Mouse (Mus musculus): Measurements from ENCODE around the gene Dtd1. TPM values are rescaled to one million over a fixed set of nuclear protein-coding genes. Genes with fewer than 3 reads are reported as not detected.

The Dtd1 gene
- total and polyA plus RNA-seq, 3 experiments = 32.5 to 36.0 TPM; not detected in 1

DNA sequence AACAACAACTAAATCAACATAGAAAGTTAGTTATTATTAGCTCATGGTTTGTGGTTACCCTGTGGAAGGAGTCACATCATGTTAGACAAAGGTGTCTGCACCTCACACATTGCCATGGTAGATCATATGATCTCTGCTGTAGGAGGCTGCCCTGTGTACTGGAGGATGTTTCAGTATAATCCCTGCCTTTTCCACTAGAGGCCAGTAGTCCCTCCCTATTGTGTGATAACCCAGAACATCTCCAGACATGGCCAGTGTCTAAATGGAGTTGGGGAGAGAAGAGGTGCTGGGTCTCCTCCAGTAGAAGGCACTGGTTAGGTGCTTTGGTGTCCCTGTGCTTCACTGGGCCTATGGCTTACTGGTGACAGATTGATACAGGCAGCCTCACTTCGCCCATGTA lies 125.0 kb downstream of the Dtd1 start:
- Histone ChIP-seq H3K9me3 (replicated peaks; ENCODE audit: insufficient read depth, low read length) (no peaks in the 10 kb centered on the region), H3K9ac (ENCODE audit: control insufficient read depth, low read depth, low read length, poor library complexity, severe bottlenecking) (no peak overlapping the region), H3K4me3 (ENCODE audit: control insufficient read depth in 1 of 2, insufficient read depth in 1 of 2, low read depth in 2 of 2, low read length in 2 of 2) (no peak overlapping the region), H3K36me3 (ENCODE audit: control insufficient read depth in 1 of 2, insufficient read depth in 2 of 2, low read length in 2 of 2) (no peaks in the 10 kb centered on the region), H3K79me2 (ENCODE audit: control insufficient read depth, insufficient read depth, low read length, poor library complexity) (no peaks in the 10 kb centered on the region), H3K27me3 (ENCODE audit: control insufficient read depth in 1 of 2, insufficient read depth in 2 of 2, low read length in 2 of 2) (no peaks in the 10 kb centered on the region), H3K4me1 (ENCODE audit: control insufficient read depth in 1 of 2, insufficient read depth in 2 of 2, low read length in 2 of 2) (no peaks in the 10 kb centered on the region), H3K27ac (ENCODE audit: control insufficient read depth, low read depth, low read length) (no peak overlapping the region)
- TF ChIP-seq CTCF (IDR thresholded peaks at IDR 0.05 in 2 of 3, conservative IDR thresholded peaks at IDR 0.05 in 1 of 3; ENCODE audit: control insufficient read depth in 1 of 3, insufficient read depth in 1 of 3, low read depth in 2 of 3, low read length in 3 of 3, poor library complexity in 1 of 3, severe bottlenecking in 1 of 3) = peak in 2 of 3 experiments; percentile 35 to 50; a peak in 4 of 6 replicates
- TF ChIP-seq RAD21 (IDR thresholded peaks at IDR 0.05; ENCODE audit: low read depth, low read length) = peak; percentile 37
- no peak for TF ChIP-seq MEF2A (IDR thresholded peaks at IDR 0.05; ENCODE audit: extremely low read depth, insufficient replicate concordance, low read depth, low read length, poor library complexity, severe bottlenecking)
- TF ChIP-seq JUND (IDR thresholded peaks at IDR 0.05; ENCODE audit: low read depth, low read length) = no peak
- TF ChIP-seq MYC (IDR thresholded peaks at IDR 0.05; ENCODE audit: low read depth, low read length) = no peak
- 0 out of 2 replicates have a peak, but pooled peaks have one; percentile 17 for TF ChIP-seq SMC3 (IDR thresholded peaks at IDR 0.05; ENCODE audit: low read depth, low read length)
- TF ChIP-seq NRF1 (IDR thresholded peaks at IDR 0.05; ENCODE audit: insufficient read depth, low read depth, low read length, poor library complexity, severe bottlenecking) = no peak
- TF ChIP-seq NELFE (IDR thresholded peaks at IDR 0.05; ENCODE audit: low read depth, low read length) = no peak
- TF ChIP-seq POLR2AphosphoS5 (IDR thresholded peaks at IDR 0.05; ENCODE audit: borderline replicate concordance, low read depth, low read length) = no peak
- no peak for TF ChIP-seq E2F4 (IDR thresholded peaks at IDR 0.05; ENCODE audit: borderline replicate concordance, low read depth, low read length)
- no peak for TF ChIP-seq ETS1 (IDR thresholded peaks at IDR 0.05; ENCODE audit: low read depth, low read length)
- TF ChIP-seq GATA1 (IDR thresholded peaks at IDR 0.05; ENCODE audit: low read depth, low read length) = no peak
- TF ChIP-seq TAL1 (IDR thresholded peaks at IDR 0.05; ENCODE audit: low read length) = no peak
- DNase-seq (ENCODE audit: low read depth, low spot score) = peak; percentile 29

DNA sequence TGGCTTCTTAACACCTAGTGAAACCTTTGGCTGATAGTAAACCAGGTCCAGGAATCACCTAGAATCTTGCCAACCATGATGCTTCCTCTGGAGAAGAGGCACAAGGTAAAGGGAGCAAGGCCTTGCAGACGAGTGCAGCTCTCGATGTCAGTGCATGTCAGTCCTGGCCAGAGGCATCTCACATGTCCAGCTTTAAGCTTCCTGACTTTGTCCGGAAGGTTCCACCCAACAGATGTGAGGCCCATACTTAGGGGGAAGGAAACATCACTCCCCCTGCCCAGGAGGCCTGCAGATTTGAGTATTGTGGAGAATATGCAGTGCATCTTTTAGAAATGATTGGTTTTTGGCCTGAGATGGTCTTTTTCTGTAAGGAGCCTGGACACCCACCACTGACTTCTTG lies 127.4 kb downstream of the Dtd1 start:
- Histone ChIP-seq H3K79me2 (ENCODE audit: control insufficient read depth, insufficient read depth, low read length, poor library complexity) (no peaks in the 10 kb centered on the region), H3K4me1 (ENCODE audit: control insufficient read depth in 1 of 2, insufficient read depth in 2 of 2, low read length in 2 of 2) (no peaks in the 10 kb centered on the region), H3K27ac (ENCODE audit: control insufficient read depth, low read depth, low read length) (no peak overlapping the region), H3K9me3 (replicated peaks; ENCODE audit: insufficient read depth, low read length) (no peaks in the 10 kb centered on the region), H3K36me3 (ENCODE audit: control insufficient read depth in 1 of 2, insufficient read depth in 2 of 2, low read length in 2 of 2) (no peaks in the 10 kb centered on the region), H3K9ac (ENCODE audit: control insufficient read depth, low read depth, low read length, poor library complexity, severe bottlenecking) (no peak overlapping the region), H3K27me3 (ENCODE audit: control insufficient read depth in 1 of 2, insufficient read depth in 2 of 2, low read length in 2 of 2) (no peaks in the 10 kb centered on the region), H3K4me3 (ENCODE audit: control insufficient read depth in 1 of 2, insufficient read depth in 1 of 2, low read depth in 2 of 2, low read length in 2 of 2) (no peak overlapping the region)
- no peak for TF ChIP-seq BHLHE40 (IDR thresholded peaks at IDR 0.05; ENCODE audit: borderline replicate concordance, low read depth, low read length)
- TF ChIP-seq ZC3H11A (IDR thresholded peaks at IDR 0.05; ENCODE audit: low read depth, low read length) = no peak
- TF ChIP-seq POLR2AphosphoS5 (IDR thresholded peaks at IDR 0.05; ENCODE audit: borderline replicate concordance, low read depth, low read length) = no peak
- TF ChIP-seq POLR2A (IDR thresholded peaks at IDR 0.05; ENCODE audit: control insufficient read depth in 1 of 2, insufficient read depth in 1 of 2, low read depth in 1 of 2, low read length in 2 of 2, poor library complexity in 1 of 2) = no peak
- no peak for TF ChIP-seq NRF1 (IDR thresholded peaks at IDR 0.05; ENCODE audit: insufficient read depth, low read depth, low read length, poor library complexity, severe bottlenecking)
- TF ChIP-seq MYB (IDR thresholded peaks at IDR 0.05; ENCODE audit: low read depth, low read length) = no peak
- DNase-seq (ENCODE audit: low read depth, low spot score) = no peak

Measured in MEL (cell line).